Mouse (Mus musculus) testis, adult 2 months (tissue): ENCODE data around the gene Itgb2. TPM values are rescaled to one million over a fixed set of nuclear protein-coding genes. Genes with fewer than 3 reads are reported as not detected.

Experiments used
- H3K27ac ChIP-seq: fragments of 200-500 bp; 2 replicates; pipeline ENCODE4 v1.5.1; 2012; ENCODE audit warnings: low read depth, low read length; ENCODE audit not compliant: control insufficient read depth, insufficient read depth
- H3K27me3 ChIP-seq: fragments of 200-500 bp; 2 replicates; pipeline ENCODE4 v1.6.1; 2012; ENCODE audit warnings: mild to moderate bottlenecking, low read length, moderate library complexity; ENCODE audit not compliant: control insufficient read depth, insufficient read depth
- H3K36me3 ChIP-seq: fragments of 200-500 bp; 2 replicates; pipeline ENCODE4 v1.6.1; 2012; ENCODE audit warnings: mild to moderate bottlenecking, low read length; ENCODE audit not compliant: control insufficient read depth, insufficient read depth
- H3K4me1 ChIP-seq: fragments of 200-500 bp; 2 replicates; pipeline ENCODE4 v1.6.1; 2012; ENCODE audit warnings: low read length; ENCODE audit not compliant: control insufficient read depth, insufficient read depth
- H3K4me3 ChIP-seq: fragments of 200-500 bp; 2 replicates; pipeline ENCODE4 v1.5.1; 2012; ENCODE audit warnings: low read depth, mild to moderate bottlenecking, low read length, moderate library complexity, mixed read lengths; ENCODE audit not compliant: control insufficient read depth
- CTCF ChIP-seq: fragments of 200-500 bp; IDR thresholded peaks from 2 replicates; pipeline ENCODE4 v1.5.1; 2012; ENCODE audit warnings: low read depth, mild to moderate bottlenecking, inconsistent platforms, low read length, moderate library complexity; ENCODE audit not compliant: control insufficient read depth, insufficient read depth, insufficient replicate concordance
- POLR2A ChIP-seq: fragments of 200-500 bp; IDR thresholded peaks from 2 replicates; pipeline ENCODE4 v1.6.1; 2012; ENCODE audit warnings: low read depth, mild to moderate bottlenecking, inconsistent platforms, low read length, moderate library complexity; ENCODE audit not compliant: control insufficient read depth
- polyA plus RNA-seq: library from polyadenylated mRNA; depleted of rRNA; stranded (reverse); fragments of >200 nt; gene quantifications from 2 replicates; pipeline ENCODE4 v1.2.3, GENCODE M21; 2012

The Itgb2 gene
- polyA plus RNA-seq, 1 experiment, result 0.77 TPM

GRCm38 (mm10) chr10:77569973-77570658 is 40.1 kb downstream of the Itgb2 start:
- H3K36me3 ChIP-seq, result no peaks in the 10 kb centered on the region
- H3K27me3 ChIP-seq, result no peaks in the 10 kb centered on the region
- H3K27ac ChIP-seq, result no peak overlapping the region
- peaks cover 9% of the 10 kb centered on the region for H3K4me1 ChIP-seq
- TF ChIP-seq POLR2A, result no peak
- no peak for TF ChIP-seq CTCF
- H3K4me3 ChIP-seq, result no peak overlapping the region

- no peak overlapping the region for H3K27ac ChIP-seq
These were observed 42.2 kb downstream of the Itgb2 start for GRCm38 (mm10) chr10:77572225-77572624.

GRCm38 (mm10) chr10:77573162-77573561 is 43.1 kb downstream of the Itgb2 start:
- no peak overlapping the region for H3K4me3 ChIP-seq
- H3K27me3 ChIP-seq, result no peaks in the 10 kb centered on the region
- no peak for TF ChIP-seq POLR2A
- no peak for TF ChIP-seq CTCF
- no peaks in the 10 kb centered on the region for H3K36me3 ChIP-seq
- H3K27ac ChIP-seq, result no peak overlapping the region
- peaks cover 9% of the 10 kb centered on the region for H3K4me1 ChIP-seq

More at GRCm38 (mm10) chr10:77572225-77572624, 42.2 kb downstream of the Itgb2 start:
- H3K4me3 ChIP-seq, result no peak overlapping the region
- H3K36me3 ChIP-seq, result no peaks in the 10 kb centered on the region
- peaks cover 9% of the 10 kb centered on the region for H3K4me1 ChIP-seq
- H3K27me3 ChIP-seq, result no peaks in the 10 kb centered on the region
- TF ChIP-seq POLR2A, result no peak

- Histone ChIP-seq H3K4me3 (peak overlapping the region; percentile 98), H3K27me3 (no peaks in the 10 kb centered on the region), H3K36me3 (no peaks in the 10 kb centered on the region), H3K4me1 (peaks cover 11% of the 10 kb centered on the region), H3K27ac (peak overlapping the region; percentile 94)
- no peak for TF ChIP-seq POLR2A
- TF ChIP-seq CTCF, result no peak
These were observed 50.2 kb downstream of the Itgb2 start for GRCm38 (mm10) chr10:77580027-77580920.

GRCm38 (mm10) chr10:77581023-77581407 is 51.0 kb downstream of the Itgb2 start:
- H3K4me1 ChIP-seq, result peaks cover 11% of the 10 kb centered on the region
- no peak for TF ChIP-seq POLR2A
- TF ChIP-seq CTCF, result no peak
- H3K27me3 ChIP-seq, result no peaks in the 10 kb centered on the region
- peak overlapping the region; percentile 94 for H3K27ac ChIP-seq
- H3K4me3 ChIP-seq, result peak overlapping the region; percentile 98
- no peaks in the 10 kb centered on the region for H3K36me3 ChIP-seq

GRCm38 (mm10) chr10:77581408-77582284 is 51.6 kb downstream of the Itgb2 start, which contains the start of gene Pttg1ip:
Gene Pttg1ip, plus strand, starts transcription at chr10:77581720.
- Histone ChIP-seq H3K4me3 (peak within 1 kb of the TSS; percentile 98), H3K27me3 (no peaks in the 10 kb centered on the region), H3K36me3 (no peaks in the 10 kb centered on the region), H3K27ac (peak within 1 kb of the TSS; percentile 94), H3K4me1 (peaks cover 11% of the 10 kb centered on the region)
- TF ChIP-seq POLR2A (peak; percentile 97), CTCF (peak; percentile 10; the same call in 1 of the 2 replicates)
